Mouse (Mus musculus): ENCODE measurements around the gene Rhbdd1.

Rhbdd1 gene

GRCm38 (mm10) chr1:82359648-82360026 lies 43.4 kb downstream of the Rhbdd1 start:
- ATAC-seq (ENCODE audit: insufficient number of reproducible peaks, low FRiP score, low TSS enrichment), result no peak

- ATAC-seq (ENCODE audit: insufficient number of reproducible peaks, low FRiP score, low TSS enrichment), result no peak
Observed at GRCm38 (mm10) chr1:82361240-82361639, 45.0 kb downstream of the Rhbdd1 start.

- no peak for ATAC-seq (ENCODE audit: insufficient number of reproducible peaks, low FRiP score, low TSS enrichment)
Observed at GRCm38 (mm10) chr1:82362165-82362564, 45.9 kb downstream of the Rhbdd1 start.

GRCm38 (mm10) chr1:82364047-82364446 lies 47.8 kb downstream of the Rhbdd1 start:
- no peak for ATAC-seq (ENCODE audit: insufficient number of reproducible peaks, low FRiP score, low TSS enrichment)

GRCm38 (mm10) chr1:82364468-82364867 lies 48.2 kb downstream of the Rhbdd1 start:
- ATAC-seq (ENCODE audit: insufficient number of reproducible peaks, low FRiP score, low TSS enrichment), result no peak

GRCm38 (mm10) chr1:82371636-82372428 lies 55.6 kb downstream of the Rhbdd1 start:
- no peak for ATAC-seq (ENCODE audit: insufficient number of reproducible peaks, low FRiP score, low TSS enrichment)

- no peak for ATAC-seq (ENCODE audit: insufficient number of reproducible peaks, low FRiP score, low TSS enrichment)
Observed at GRCm38 (mm10) chr1:82373924-82374323, 57.7 kb downstream of the Rhbdd1 start.

GRCm38 (mm10) chr1:82374831-82375358 lies 58.6 kb downstream of the Rhbdd1 start:
- no peak for ATAC-seq (ENCODE audit: insufficient number of reproducible peaks, low FRiP score, low TSS enrichment)

- no peak for ATAC-seq (ENCODE audit: insufficient number of reproducible peaks, low FRiP score, low TSS enrichment)
Observed at GRCm38 (mm10) chr1:82375452-82375851, 59.2 kb downstream of the Rhbdd1 start.

GRCm38 (mm10) chr1:82381946-82382345 lies 65.7 kb downstream of the Rhbdd1 start:
- ATAC-seq (ENCODE audit: insufficient number of reproducible peaks, low FRiP score, low TSS enrichment), result no peak

GRCm38 (mm10) chr1:82384106-82384505 lies 67.9 kb downstream of the Rhbdd1 start:
- no peak for ATAC-seq (ENCODE audit: insufficient number of reproducible peaks, low FRiP score, low TSS enrichment)

GRCm38 (mm10) chr1:82385054-82385453 lies 68.8 kb downstream of the Rhbdd1 start:
- ATAC-seq (ENCODE audit: insufficient number of reproducible peaks, low FRiP score, low TSS enrichment), result no peak

- no peak for ATAC-seq (ENCODE audit: insufficient number of reproducible peaks, low FRiP score, low TSS enrichment)
Observed at GRCm38 (mm10) chr1:82385827-82386230, 69.6 kb downstream of the Rhbdd1 start.

- ATAC-seq (ENCODE audit: insufficient number of reproducible peaks, low FRiP score, low TSS enrichment), result no peak
Observed at GRCm38 (mm10) chr1:82386814-82387771, 70.8 kb downstream of the Rhbdd1 start.

- ATAC-seq (ENCODE audit: insufficient number of reproducible peaks, low FRiP score, low TSS enrichment), result no peak
Observed at GRCm38 (mm10) chr1:82389371-82389770, 73.1 kb downstream of the Rhbdd1 start.

- ATAC-seq (ENCODE audit: insufficient number of reproducible peaks, low FRiP score, low TSS enrichment), result no peak
Observed at GRCm38 (mm10) chr1:82395371-82395770, 79.1 kb downstream of the Rhbdd1 start.

- no peak for ATAC-seq (ENCODE audit: insufficient number of reproducible peaks, low FRiP score, low TSS enrichment)
Observed at GRCm38 (mm10) chr1:82407786-82408185, 91.5 kb downstream of the Rhbdd1 start.

GRCm38 (mm10) chr1:82409271-82409670 lies 93.0 kb downstream of the Rhbdd1 start:
- no peak for ATAC-seq (ENCODE audit: insufficient number of reproducible peaks, low FRiP score, low TSS enrichment)

- no peak for ATAC-seq (ENCODE audit: insufficient number of reproducible peaks, low FRiP score, low TSS enrichment)
Observed at GRCm38 (mm10) chr1:82410548-82410947, 94.3 kb downstream of the Rhbdd1 start.

- ATAC-seq (ENCODE audit: insufficient number of reproducible peaks, low FRiP score, low TSS enrichment), result no peak
Observed at GRCm38 (mm10) chr1:82411521-82411920, 95.3 kb downstream of the Rhbdd1 start.

- no peak for ATAC-seq (ENCODE audit: insufficient number of reproducible peaks, low FRiP score, low TSS enrichment)
Observed at GRCm38 (mm10) chr1:82412085-82412484, 95.8 kb downstream of the Rhbdd1 start.
